Mouse (Mus musculus) hindbrain, embryonic 14.5 days (tissue): ENCODE results near the gene Il2ra. TPM values are rescaled to one million over a fixed set of nuclear protein-coding genes. Genes with fewer than 3 reads are reported as not detected.

ENCODE experiments used
- ATAC-seq: fragments of 200-750 bp; cut with Nextera tagmentation; 2 replicates; pipeline ENCODE4 v1.8.0; 2017; ENCODE audit warnings: moderate number of reproducible peaks, mild to moderate bottlenecking, moderate TSS enrichment, moderate library complexity; ENCODE audit not compliant: low FRiP score
- DNase-seq: peaks from one replicate; pipeline ENCODE4 v3.0.0-alpha.2; 2015; ENCODE audit warnings: low spot score
- H3K27ac ChIP-seq: fragments of 300-500 bp; sonication (generic); 2 replicates; pipeline ENCODE4 v1.5.1; 2014; ENCODE audit warnings: mild to moderate bottlenecking, moderate library complexity
- H3K27me3 ChIP-seq: fragments of 300-500 bp; sonication (generic); 2 replicates; pipeline ENCODE4 v1.6.1; 2014; ENCODE audit warnings: mild to moderate bottlenecking, low read length, mixed read lengths; ENCODE audit not compliant: control insufficient read depth, insufficient read depth
- H3K36me3 ChIP-seq: fragments of 300-500 bp; sonication (generic); replicated peaks from 2 replicates; pipeline ENCODE4 v1.6.1; 2014; ENCODE audit not compliant: control insufficient read depth, insufficient read depth
- H3K4me1 ChIP-seq: fragments of 300-500 bp; sonication (generic); replicated peaks from 2 replicates; pipeline ENCODE4 v1.6.1; 2014; ENCODE audit warnings: antibody characterized with exemption, low read length, mixed read lengths; ENCODE audit not compliant: control insufficient read depth, insufficient read depth
- H3K4me2 ChIP-seq: fragments of 300-500 bp; sonication (generic); replicated peaks from 2 replicates; pipeline ENCODE4 v1.6.1; 2014; ENCODE audit warnings: mild to moderate bottlenecking, moderate library complexity
- H3K4me3 ChIP-seq: fragments of 300-500 bp; sonication (generic); replicated peaks from 2 replicates; pipeline ENCODE4 v1.5.1; 2014; ENCODE audit warnings: mild to moderate bottlenecking, low read length
- H3K9ac ChIP-seq: fragments of 300-500 bp; sonication (generic); 2 replicates; pipeline ENCODE4 v1.6.1; 2014
- H3K9me3 ChIP-seq: fragments of 300-500 bp; sonication (generic); 2 replicates; pipeline ENCODE4 v1.6.1; 2016; ENCODE audit warnings: low read length; ENCODE audit not compliant: control insufficient read depth
- WGBS: fragments of 180-500 bp; shearing (Covaris S2); extraction: QIAGEN DNeasy Blood & Tissue Kit; methylation state at CpG from one replicate; pipeline ENCODE4 v1.1.7; 2014; 5-methylcytosine and 5-hydroxymethylcytosine counted together
- polyA plus RNA-seq: library from polyadenylated mRNA; unstranded; fragments of >200 nt; fragmentation: Nextera tagmentation; extraction: Ambion mirVana; gene quantifications from 2 replicates; pipeline ENCODE4 v1.2.1, GENCODE M21; 2014

Gene Il2ra
- polyA plus RNA-seq, 1 experiment from 2014 or later = not detected

- DNase-seq (no peak), ATAC-seq (no peak)
- Histone ChIP-seq H3K4me2 (no peak overlapping the region), H3K27ac (no peak overlapping the region), H3K4me3 (no peak overlapping the region), H3K4me1 (no peaks in the 10 kb centered on the region), H3K9ac (no peak overlapping the region), H3K9me3 (no peaks in the 10 kb centered on the region), H3K27me3 (no peaks in the 10 kb centered on the region), H3K36me3 (no peaks in the 10 kb centered on the region)
- 92% methylated on average over 9 of the region's 9 CpGs for WGBS
Measured at GRCm38 (mm10) chr2:11616846-11617245, 25.8 kb upstream of the Il2ra start.

GRCm38 (mm10) chr2:11619598-11619997 is 23.0 kb upstream of the Il2ra start:
- Histone ChIP-seq H3K9ac (no peak overlapping the region), H3K27me3 (no peaks in the 10 kb centered on the region), H3K4me2 (no peak overlapping the region), H3K27ac (no peak overlapping the region), H3K4me1 (no peaks in the 10 kb centered on the region), H3K4me3 (no peak overlapping the region), H3K9me3 (no peaks in the 10 kb centered on the region), H3K36me3 (no peaks in the 10 kb centered on the region)
- DNase-seq (no peak), ATAC-seq (no peak)
- WGBS = 88% methylated on average over 2 of the region's 2 CpGs

DNA sequence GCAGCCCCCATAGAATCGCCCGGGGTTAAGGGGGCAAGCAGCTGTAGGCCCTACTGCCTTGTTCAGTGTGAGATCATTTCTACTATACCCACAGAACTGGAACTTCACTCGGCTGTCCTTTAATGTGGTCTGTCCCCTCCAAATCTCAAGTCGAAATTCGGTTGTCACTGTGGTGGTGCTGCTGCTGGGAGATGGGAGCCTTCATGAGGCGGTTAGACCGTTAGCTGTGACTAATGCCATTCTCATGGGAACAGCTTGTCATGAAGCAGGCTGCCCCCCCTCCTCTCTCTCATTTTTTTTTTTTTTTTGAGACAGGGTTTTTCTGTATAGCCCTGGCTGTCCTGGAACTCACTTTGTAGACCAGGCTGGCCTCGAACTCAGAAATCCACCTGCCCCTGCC is 19.4 kb upstream of the Il2ra start:
- H3K9ac ChIP-seq = no peak overlapping the region

DNA sequence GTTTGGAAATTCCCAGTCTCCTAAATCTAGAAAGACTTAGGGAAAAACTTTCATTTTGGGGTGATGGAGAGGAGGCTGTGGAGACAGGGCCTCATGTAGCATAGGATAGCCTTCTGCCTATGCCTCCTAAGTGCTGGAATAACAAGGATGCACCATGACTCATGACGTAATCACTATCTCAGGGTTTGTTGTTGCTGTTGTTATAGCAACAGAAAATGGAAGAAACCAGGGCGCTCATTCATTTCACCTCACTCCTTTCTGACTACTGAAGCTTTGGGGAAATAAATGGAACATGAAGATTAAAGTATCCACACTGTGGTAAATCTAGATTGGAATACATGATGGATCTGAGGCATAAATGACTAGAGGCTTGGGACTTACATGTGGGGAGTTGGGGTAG is 18.9 kb upstream of the Il2ra start:
- H3K27ac ChIP-seq = no peak overlapping the region
- WGBS = 93% methylated on average over 2 of the region's 2 CpGs
- H3K4me3 ChIP-seq = no peak overlapping the region
- DNase-seq (no peak), ATAC-seq (no peak)
- no peak overlapping the region for H3K9ac ChIP-seq
- H3K4me1 ChIP-seq = no peaks in the 10 kb centered on the region
- no peaks in the 10 kb centered on the region for H3K9me3 ChIP-seq
- H3K4me2 ChIP-seq = no peak overlapping the region
- no peaks in the 10 kb centered on the region for H3K27me3 ChIP-seq
- H3K36me3 ChIP-seq = no peaks in the 10 kb centered on the region

More for the DNA sequence above, 19.4 kb upstream of the Il2ra start:
- Histone ChIP-seq H3K4me2 (no peak overlapping the region), H3K27ac (no peak overlapping the region), H3K36me3 (no peaks in the 10 kb centered on the region), H3K4me1 (no peaks in the 10 kb centered on the region), H3K4me3 (no peak overlapping the region), H3K9me3 (no peaks in the 10 kb centered on the region), H3K27me3 (no peaks in the 10 kb centered on the region)
- ATAC-seq (no peak), DNase-seq (no peak)
- WGBS = 92% methylated on average over 8 of the region's 8 CpGs

GRCm38 (mm10) chr2:11625890-11626289 is 16.7 kb upstream of the Il2ra start, which contains the start of gene Gm17490:
Gm17490 (minus strand) TSS chr2:11626264.
- DNase-seq = no peak
- WGBS = 94% methylated on average over 5 of the region's 5 CpGs
- Histone ChIP-seq H3K4me2 (no peak within 1 kb of the TSS), H3K27me3 (no peaks in the 10 kb centered on the region), H3K4me3 (no peak within 1 kb of the TSS), H3K9ac (no peak within 1 kb of the TSS), H3K27ac (no peak within 1 kb of the TSS), H3K4me1 (no peaks in the 10 kb centered on the region), H3K36me3 (no peaks in the 10 kb centered on the region), H3K9me3 (no peaks in the 10 kb centered on the region)
- no peak for ATAC-seq

DNA sequence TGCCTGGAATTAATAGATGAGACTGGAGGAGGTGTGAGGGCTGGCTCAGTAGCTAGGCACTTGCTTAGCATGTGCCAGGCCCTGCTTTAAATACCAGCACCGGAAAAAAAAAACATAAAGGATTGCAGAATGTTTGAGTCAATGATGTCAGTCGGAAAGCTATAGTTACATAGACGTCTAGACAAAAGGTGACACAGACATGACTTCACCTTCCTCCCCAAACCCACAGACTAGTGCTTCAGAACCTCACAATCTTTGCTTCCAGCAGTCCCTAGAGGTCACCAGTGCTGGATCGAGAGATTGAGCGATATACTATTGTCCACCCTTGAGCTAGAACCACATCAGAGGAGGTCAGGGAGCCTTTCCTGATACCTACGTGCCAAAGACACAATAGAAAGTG is 7.6 kb upstream of the Il2ra start:
- WGBS = 88% methylated on average over 6 of the region's 6 CpGs
- no peak overlapping the region for H3K27ac ChIP-seq
- no peaks in the 10 kb centered on the region for H3K36me3 ChIP-seq

DNA sequence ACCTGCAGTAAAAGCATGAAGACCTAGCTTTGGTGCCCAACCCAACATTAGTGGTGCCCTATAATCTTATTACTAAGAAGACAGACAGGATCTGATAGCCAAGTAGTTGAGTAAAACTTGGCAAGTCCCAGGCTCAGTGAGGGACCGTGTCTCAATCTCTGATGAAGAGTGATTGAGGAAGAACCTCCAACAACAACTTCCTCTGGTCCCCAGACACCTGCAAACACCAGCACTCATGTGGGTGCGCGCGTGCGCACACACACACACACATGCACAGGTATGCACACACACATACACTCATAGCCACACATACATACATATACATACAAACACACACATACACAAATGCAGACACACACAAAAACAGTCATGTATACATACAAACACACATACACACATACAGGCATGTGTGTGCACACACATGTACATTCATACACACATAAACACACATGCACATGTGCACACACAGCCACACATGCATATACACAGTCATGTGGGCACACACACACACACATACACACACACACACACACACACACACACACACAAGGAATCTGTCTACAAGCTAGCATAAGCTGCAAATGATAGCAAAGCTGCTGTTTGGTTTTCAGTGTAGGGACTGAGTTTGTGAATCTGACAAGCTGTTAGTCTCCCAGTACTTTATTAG is 7.0 kb upstream of the Il2ra start:
- Histone ChIP-seq H3K9me3 (no peaks in the 10 kb centered on the region), H3K4me3 (no peak overlapping the region), H3K27me3 (no peaks in the 10 kb centered on the region), H3K27ac (no peak overlapping the region), H3K36me3 (no peaks in the 10 kb centered on the region), H3K4me2 (no peak overlapping the region), H3K9ac (no peak overlapping the region), H3K4me1 (no peaks in the 10 kb centered on the region)
- ATAC-seq (no peak), DNase-seq (no peak)
- WGBS = 97% methylated on average over 5 of the region's 5 CpGs

More for the DNA sequence above, 7.6 kb upstream of the Il2ra start:
- H3K4me1 ChIP-seq = no peaks in the 10 kb centered on the region
- H3K9ac ChIP-seq = no peak overlapping the region
- H3K4me3 ChIP-seq = no peak overlapping the region
- ATAC-seq (no peak), DNase-seq (no peak)
- H3K27me3 ChIP-seq = no peaks in the 10 kb centered on the region
- H3K4me2 ChIP-seq = no peak overlapping the region
- H3K9me3 ChIP-seq = no peaks in the 10 kb centered on the region

- Histone ChIP-seq H3K4me3 (no peak overlapping the region), H3K27ac (no peak overlapping the region), H3K4me1 (no peaks in the 10 kb centered on the region), H3K27me3 (no peaks in the 10 kb centered on the region), H3K36me3 (no peaks in the 10 kb centered on the region), H3K9ac (no peak overlapping the region), H3K9me3 (no peaks in the 10 kb centered on the region), H3K4me2 (no peak overlapping the region)
- ATAC-seq (no peak), DNase-seq (no peak)
- 80% methylated on average over 3 of the region's 3 CpGs for WGBS
Measured at GRCm38 (mm10) chr2:11636138-11636480, 6.5 kb upstream of the Il2ra start.

DNA sequence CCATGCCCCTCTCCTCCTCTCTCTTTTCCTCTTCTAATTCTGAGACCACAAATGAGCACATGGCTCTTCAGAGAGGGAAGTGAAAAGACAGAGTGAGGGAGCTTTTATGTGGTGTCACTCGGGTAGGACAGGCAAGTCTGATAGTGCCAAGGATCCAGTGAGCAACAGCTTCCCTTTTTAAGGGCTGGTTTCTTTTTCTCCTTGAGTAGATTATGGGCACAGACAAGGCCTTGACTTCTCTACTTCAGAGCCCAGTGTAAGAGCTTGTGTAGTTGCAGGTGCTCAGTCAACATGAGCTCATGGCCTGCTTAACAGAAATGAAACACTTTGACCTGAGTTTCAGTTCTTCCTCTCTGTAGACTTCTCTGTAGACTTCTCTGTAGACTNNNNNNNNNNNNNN is 5.5 kb upstream of the Il2ra start:
- H3K27ac ChIP-seq = no peak overlapping the region
- no peaks in the 10 kb centered on the region for H3K27me3 ChIP-seq
- H3K36me3 ChIP-seq = no peaks in the 10 kb centered on the region
- H3K4me3 ChIP-seq = no peak overlapping the region
- no peak overlapping the region for H3K4me2 ChIP-seq
- H3K9ac ChIP-seq = no peak overlapping the region
- no peak for ATAC-seq
- no peaks in the 10 kb centered on the region for H3K4me1 ChIP-seq
- H3K9me3 ChIP-seq = no peaks in the 10 kb centered on the region
- no peak for DNase-seq
- 85% methylated on average over 1 of the region's 1 CpGs for WGBS

DNA sequence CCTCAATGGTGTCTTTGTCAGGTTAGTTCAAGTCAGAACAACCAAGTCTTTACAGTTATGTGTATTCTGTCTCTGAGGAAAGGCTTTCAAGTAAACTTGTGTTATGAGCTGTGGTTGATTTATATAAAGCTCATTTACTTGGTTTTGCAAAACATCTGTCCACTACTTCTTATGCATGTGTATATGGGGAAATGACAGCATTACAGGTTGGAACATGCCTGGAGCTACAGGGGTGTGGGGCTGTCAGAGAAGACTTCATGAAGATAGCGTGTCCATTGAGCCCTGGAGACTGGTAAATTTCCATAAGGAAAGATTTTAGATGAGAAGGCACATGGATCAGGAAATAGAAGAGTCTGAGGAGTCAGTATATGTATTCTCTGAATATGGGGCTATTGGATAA is 1.4 kb downstream of the Il2ra start:
- H3K27ac ChIP-seq = no peak overlapping the region
- no peaks in the 10 kb centered on the region for H3K4me1 ChIP-seq
- 91% methylated on average over 1 of the region's 1 CpGs for WGBS
- DNase-seq (no peak), ATAC-seq (no peak)
- no peak overlapping the region for H3K4me3 ChIP-seq
- no peaks in the 10 kb centered on the region for H3K36me3 ChIP-seq
- H3K27me3 ChIP-seq = no peaks in the 10 kb centered on the region
- no peaks in the 10 kb centered on the region for H3K9me3 ChIP-seq
- no peak overlapping the region for H3K9ac ChIP-seq
- H3K4me2 ChIP-seq = no peak overlapping the region
